Mouse (Mus musculus): ENCODE measurements around the gene Zbbx.

- TF ChIP-seq CTCF (IDR thresholded peaks at IDR 0.05; ENCODE audit: extremely low read depth, insufficient read depth, low read length) (peak; percentile 84), POLR2A (IDR thresholded peaks at IDR 0.05; ENCODE audit: extremely low read depth, insufficient read depth, low read length) (no peak)
Observed at GRCm38 (mm10) chr3:75202808-75203503, 38.1 kb upstream of the Zbbx start.
